Mouse (Mus musculus): Measurements from ENCODE around the gene Psat1. TPM values are rescaled to one million over a fixed set of nuclear protein-coding genes. Genes with fewer than 3 reads are reported as not detected.
A peak's percentile ranks its signal among the peaks of the same experiment; 100 is the strongest.

Gene Psat1
- 295 and 364 TPM in 2 replicates for polyA plus RNA-seq (2011; ENCODE audit: insufficient read length, low read depth, missing spikeins)

DNA sequence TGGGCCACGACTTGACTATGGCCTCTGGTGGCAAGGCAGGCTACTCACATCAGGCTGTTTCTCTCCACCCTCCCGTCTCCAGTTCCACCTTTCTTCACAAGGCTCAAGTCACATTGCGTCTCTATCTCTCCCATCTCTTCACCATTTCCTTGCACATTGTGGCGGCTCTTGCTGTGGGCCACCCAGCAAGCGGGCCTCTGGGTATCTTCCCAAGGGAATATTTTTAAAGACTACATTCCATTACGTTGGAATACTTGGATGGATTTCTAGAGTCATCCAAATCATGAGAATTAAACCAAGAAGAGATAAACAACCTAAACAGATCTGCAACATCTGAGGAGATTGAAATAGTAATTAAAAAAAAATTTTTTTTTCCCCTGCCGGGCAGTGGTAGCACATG is at the start of gene Psat1:
Gene Psat1, minus strand, starts transcription at position 101 of the 400 bp plus-strand sequence.
- Histone ChIP-seq H3K4me1 (ENCODE audit: control insufficient read depth, insufficient read depth, low read length) (no peaks in the 10 kb centered on the region), H3K4me3 (ENCODE audit: insufficient read depth, low read length) (no peak within 1 kb of the TSS), H3K27ac (ENCODE audit: insufficient read depth, low read length) (no peak within 1 kb of the TSS)
- TF ChIP-seq CTCF (IDR thresholded peaks at IDR 0.05; ENCODE audit: borderline replicate concordance, insufficient read depth, low read length) (no peak), POLR2A (IDR thresholded peaks at IDR 0.05; ENCODE audit: low read depth, low read length) (no peak)

DNA sequence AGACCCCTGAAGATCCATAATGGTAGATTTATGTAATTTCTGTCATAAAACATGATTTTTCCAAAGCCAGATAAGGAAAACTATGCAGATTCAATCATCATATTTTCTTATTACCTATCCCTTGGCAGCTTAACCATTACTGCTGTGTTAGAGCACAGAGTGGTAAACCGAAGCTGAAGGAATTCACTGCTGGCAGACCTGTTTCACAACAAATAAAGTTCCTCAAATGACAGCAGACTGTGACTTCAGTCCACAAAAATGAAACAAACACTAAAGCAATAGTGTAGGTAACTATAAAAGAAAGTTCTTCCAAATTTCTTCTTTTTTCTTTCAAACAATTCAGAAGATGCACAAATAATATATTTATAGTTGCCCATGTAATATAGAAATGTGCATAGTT is 43.0 kb upstream of the Psat1 start:
- Histone ChIP-seq H3K4me1 (ENCODE audit: control insufficient read depth, insufficient read depth, low read length) (no peaks in the 10 kb centered on the region), H3K27ac (ENCODE audit: insufficient read depth, low read length) (no peak overlapping the region), H3K4me3 (ENCODE audit: insufficient read depth, low read length) (no peak overlapping the region)
- TF ChIP-seq CTCF (IDR thresholded peaks at IDR 0.05; ENCODE audit: borderline replicate concordance, insufficient read depth, low read length) (no peak), POLR2A (IDR thresholded peaks at IDR 0.05; ENCODE audit: low read depth, low read length) (no peak)

DNA sequence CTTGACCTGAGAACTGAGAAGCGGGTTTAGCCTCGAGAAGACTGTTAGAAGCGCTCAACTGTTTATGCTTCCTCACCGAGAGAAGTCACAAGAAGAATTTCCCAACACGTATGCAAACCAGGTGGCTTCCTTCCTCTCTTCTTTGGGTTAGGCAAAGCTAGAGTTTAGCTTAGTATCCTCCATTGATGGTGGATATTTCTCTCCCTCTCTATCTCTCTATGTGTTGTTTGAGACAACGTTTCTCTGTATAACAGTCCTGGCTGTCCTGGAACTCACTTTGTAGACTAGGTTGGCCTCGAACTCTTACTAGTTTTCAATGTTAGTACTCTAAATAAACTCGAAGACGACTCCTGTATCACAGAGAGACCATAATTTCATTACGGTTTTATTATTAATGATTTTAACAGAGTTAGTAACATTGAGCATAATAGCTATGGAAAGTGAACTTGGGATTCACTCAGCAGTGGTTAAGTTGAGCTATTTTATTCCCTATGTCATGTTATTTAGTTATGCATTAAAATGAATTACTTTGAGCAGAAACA is 38.1 kb upstream of the Psat1 start:
- no peak overlapping the region for H3K27ac ChIP-seq (ENCODE audit: insufficient read depth, low read length)
- no peak for TF ChIP-seq POLR2A (IDR thresholded peaks at IDR 0.05; ENCODE audit: low read depth, low read length)
- no peak for TF ChIP-seq CTCF (IDR thresholded peaks at IDR 0.05; ENCODE audit: borderline replicate concordance, insufficient read depth, low read length)
- H3K4me3 ChIP-seq (ENCODE audit: insufficient read depth, low read length): peak overlapping the region; percentile 71
- H3K4me1 ChIP-seq (ENCODE audit: control insufficient read depth, insufficient read depth, low read length): no peaks in the 10 kb centered on the region; the same call in 1 of the 2 replicates

DNA sequence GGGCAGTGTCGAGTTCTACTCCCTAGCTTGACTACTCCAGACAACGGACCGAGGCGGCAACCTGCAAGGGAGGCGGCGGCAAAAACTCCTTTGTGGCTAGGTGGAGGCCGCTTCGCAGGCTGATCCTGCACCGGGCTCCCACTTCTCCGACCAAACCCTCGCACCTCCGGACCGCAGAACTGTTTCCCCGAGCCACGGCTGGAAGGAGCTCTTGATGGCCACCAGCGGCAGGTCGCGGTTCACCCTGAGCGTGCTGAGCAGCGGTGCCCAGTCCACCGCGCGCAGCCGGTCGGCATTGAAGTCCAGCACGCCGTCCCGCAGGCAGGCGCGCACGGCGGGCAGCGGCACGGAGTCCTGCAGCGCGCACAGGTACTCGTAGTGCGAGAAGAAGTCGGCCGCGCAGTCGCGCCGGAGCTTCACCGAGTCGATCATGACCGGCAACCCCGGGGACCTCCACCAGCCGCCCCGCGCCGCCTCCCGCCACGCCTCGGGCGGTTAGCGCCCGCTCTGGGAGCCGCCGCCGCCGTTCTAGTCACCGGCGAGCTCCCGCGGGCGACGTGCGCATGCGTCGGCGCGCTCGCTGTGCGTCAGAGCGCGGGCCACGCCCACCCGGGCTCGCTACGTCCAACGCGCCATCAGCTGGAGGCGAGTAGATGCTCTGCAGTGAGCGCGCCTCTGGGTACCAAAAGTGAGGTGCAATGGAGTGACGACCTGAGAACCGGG is 37.5 kb upstream of the Psat1 start, which contains the start of gene Cep78:
Gene Cep78, minus strand, starts transcription at position 541 of the 723 bp plus-strand sequence.
- Histone ChIP-seq H3K27ac (ENCODE audit: insufficient read depth, low read length) (no peak within 1 kb of the TSS), H3K4me3 (ENCODE audit: insufficient read depth, low read length) (peak within 1 kb of the TSS; percentile 71), H3K4me1 (ENCODE audit: control insufficient read depth, insufficient read depth, low read length) (no peaks in the 10 kb centered on the region; the same call in 1 of the 2 replicates)
- TF ChIP-seq POLR2A (IDR thresholded peaks at IDR 0.05; ENCODE audit: low read depth, low read length) (peak; percentile 97), CTCF (IDR thresholded peaks at IDR 0.05; ENCODE audit: borderline replicate concordance, insufficient read depth, low read length) (peak; percentile 8; the same call in 1 of the 2 replicates)

DNA sequence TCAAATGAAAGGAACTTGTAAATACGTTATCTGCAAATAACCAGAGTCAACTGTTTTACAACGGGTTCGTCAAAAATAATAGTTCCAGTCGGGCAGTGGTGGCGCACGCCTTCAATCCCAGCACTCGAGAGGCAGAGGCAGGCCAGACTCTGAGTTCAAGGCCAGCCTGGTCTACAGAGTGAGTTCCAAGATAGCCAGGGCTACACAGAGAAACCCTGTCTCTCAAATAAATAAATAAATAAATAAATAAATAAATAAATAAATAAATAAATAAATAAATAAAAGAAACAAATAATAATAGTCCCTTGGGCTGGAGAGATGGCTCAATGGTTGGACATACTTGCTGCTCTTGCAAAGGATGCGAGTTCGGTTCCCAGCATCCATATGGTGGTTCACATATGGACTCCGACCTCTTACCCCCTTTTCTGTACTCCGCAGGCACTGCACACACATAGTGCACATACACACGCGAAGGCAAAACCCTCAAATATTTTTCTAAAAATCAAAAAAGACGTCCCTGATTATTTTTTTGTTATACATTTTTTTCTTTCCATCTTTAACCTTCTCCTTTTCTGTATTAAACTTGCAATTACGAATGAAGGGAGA is 36.7 kb upstream of the Psat1 start:
- TF ChIP-seq CTCF (IDR thresholded peaks at IDR 0.05; ENCODE audit: borderline replicate concordance, insufficient read depth, low read length): no peak
- TF ChIP-seq POLR2A (IDR thresholded peaks at IDR 0.05; ENCODE audit: low read depth, low read length): no peak
- Histone ChIP-seq H3K4me3 (ENCODE audit: insufficient read depth, low read length) (peak overlapping the region; percentile 63), H3K27ac (ENCODE audit: insufficient read depth, low read length) (no peak overlapping the region), H3K4me1 (ENCODE audit: control insufficient read depth, insufficient read depth, low read length) (no peaks in the 10 kb centered on the region; the same call in 1 of the 2 replicates)

DNA sequence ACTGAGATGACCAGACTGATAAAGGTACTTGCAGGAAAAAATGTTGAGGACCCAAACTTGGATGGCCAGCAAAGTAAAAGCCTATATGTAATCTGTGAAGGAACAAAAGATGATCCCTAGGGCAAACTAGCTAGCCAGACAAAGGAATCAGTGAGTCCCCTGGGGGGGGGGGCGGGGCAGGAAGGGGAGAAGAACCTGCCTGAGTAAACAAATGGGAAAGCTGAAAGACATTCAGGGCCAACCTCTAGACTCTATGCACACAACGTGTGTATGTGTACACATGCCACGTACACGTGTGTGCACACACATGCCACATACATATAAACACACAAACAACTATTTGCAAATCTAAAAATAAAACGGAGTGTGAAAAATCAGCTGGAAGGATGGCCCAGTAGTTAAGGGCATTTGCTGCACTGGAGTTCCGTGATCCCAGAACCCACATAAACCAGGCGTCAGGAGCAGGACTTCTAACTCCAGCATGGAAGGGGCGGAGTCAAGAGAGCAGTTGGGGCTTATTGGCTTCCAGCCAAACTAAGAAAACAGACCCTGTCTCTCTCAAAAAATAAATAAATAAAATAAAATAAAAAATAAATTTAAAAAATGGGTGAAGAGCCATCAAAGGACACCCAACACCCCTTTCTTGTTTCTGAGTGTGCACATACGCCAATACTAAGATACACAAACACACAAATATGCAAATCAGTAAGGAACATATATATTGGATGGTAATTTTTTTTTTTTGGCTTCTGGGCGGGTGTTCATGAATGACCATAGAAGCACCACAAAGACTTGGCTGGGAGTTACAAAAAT is 36.0 kb upstream of the Psat1 start:
- Histone ChIP-seq H3K4me3 (ENCODE audit: insufficient read depth, low read length) (no peak overlapping the region), H3K4me1 (ENCODE audit: control insufficient read depth, insufficient read depth, low read length) (no peaks in the 10 kb centered on the region; the same call in 1 of the 2 replicates), H3K27ac (ENCODE audit: insufficient read depth, low read length) (no peak overlapping the region)
- no peak for TF ChIP-seq CTCF (IDR thresholded peaks at IDR 0.05; ENCODE audit: borderline replicate concordance, insufficient read depth, low read length)
- no peak for TF ChIP-seq POLR2A (IDR thresholded peaks at IDR 0.05; ENCODE audit: low read depth, low read length)

DNA sequence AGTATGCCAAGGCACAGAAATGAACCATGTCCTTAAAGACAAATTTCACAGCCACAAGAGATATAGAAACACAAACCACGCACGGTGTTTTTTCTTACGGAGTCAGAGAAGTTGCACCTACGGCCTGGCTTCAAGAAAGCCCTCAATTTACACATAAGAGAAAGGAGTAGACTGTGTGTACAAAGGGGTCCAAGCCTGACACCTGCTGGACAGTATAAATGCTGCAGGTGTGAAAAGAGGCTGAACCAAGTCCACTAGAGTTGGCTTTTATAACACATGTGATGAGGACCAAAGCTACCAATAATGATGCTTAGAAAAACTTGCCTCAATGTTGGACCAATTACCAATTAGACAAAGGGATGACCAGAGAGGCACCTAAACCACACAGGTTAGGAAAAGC is 34.7 kb upstream of the Psat1 start:
- H3K27ac ChIP-seq (ENCODE audit: insufficient read depth, low read length): no peak overlapping the region
- TF ChIP-seq CTCF (IDR thresholded peaks at IDR 0.05; ENCODE audit: borderline replicate concordance, insufficient read depth, low read length): no peak
- TF ChIP-seq POLR2A (IDR thresholded peaks at IDR 0.05; ENCODE audit: low read depth, low read length): no peak
- no peaks in the 10 kb centered on the region; the same call in 1 of the 2 replicates for H3K4me1 ChIP-seq (ENCODE audit: control insufficient read depth, insufficient read depth, low read length)
- no peak overlapping the region for H3K4me3 ChIP-seq (ENCODE audit: insufficient read depth, low read length)

DNA sequence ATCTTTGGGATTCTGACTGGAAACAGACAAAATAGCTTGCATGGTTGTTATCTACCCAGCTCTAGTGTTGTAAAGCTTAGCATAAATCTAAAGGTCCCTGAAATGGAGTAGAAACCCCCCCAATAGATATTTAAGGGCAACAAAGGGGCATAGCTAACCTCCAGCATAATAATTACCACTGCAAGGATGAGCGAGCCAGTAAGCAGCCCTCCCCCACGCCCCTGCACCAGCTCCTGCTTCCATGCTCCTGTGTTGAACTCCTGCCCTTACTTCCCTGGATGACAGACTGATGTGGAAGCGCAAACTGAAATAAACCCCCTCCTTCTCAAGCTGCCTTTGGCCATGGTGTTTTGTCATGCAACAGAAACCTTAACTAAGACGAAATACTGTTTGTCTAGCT is 26.2 kb upstream of the Psat1 start:
- Histone ChIP-seq H3K4me3 (ENCODE audit: insufficient read depth, low read length) (no peak overlapping the region), H3K27ac (ENCODE audit: insufficient read depth, low read length) (no peak overlapping the region), H3K4me1 (ENCODE audit: control insufficient read depth, insufficient read depth, low read length) (no peaks in the 10 kb centered on the region)
- no peak for TF ChIP-seq CTCF (IDR thresholded peaks at IDR 0.05; ENCODE audit: borderline replicate concordance, insufficient read depth, low read length)
- TF ChIP-seq POLR2A (IDR thresholded peaks at IDR 0.05; ENCODE audit: low read depth, low read length): no peak

DNA sequence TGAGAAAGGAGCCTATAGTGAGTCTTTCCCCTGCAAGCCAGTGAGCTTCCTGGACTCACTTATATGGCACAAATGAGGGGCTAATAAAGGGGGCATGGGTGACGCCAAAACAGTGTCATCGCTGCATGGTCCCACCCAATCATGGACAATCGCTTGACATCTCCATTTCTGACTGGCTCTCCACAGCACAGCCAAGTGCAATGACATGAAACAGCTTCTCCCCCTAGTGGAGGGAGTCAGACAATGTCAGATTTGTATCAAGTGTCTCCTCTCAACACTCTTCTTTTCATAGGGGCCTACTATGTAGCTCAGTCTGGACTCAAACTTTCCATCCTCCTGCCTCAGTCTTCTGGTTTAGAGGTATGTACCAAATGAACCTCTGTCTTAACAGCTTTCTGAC is 17.9 kb upstream of the Psat1 start:
- H3K27ac ChIP-seq (ENCODE audit: insufficient read depth, low read length): no peak overlapping the region
- H3K4me1 ChIP-seq (ENCODE audit: control insufficient read depth, insufficient read depth, low read length): no peaks in the 10 kb centered on the region
- no peak overlapping the region for H3K4me3 ChIP-seq (ENCODE audit: insufficient read depth, low read length)
- TF ChIP-seq POLR2A (IDR thresholded peaks at IDR 0.05; ENCODE audit: low read depth, low read length): no peak
- peak; percentile 54; the same call in 1 of the 2 replicates for TF ChIP-seq CTCF (IDR thresholded peaks at IDR 0.05; ENCODE audit: borderline replicate concordance, insufficient read depth, low read length)
